Mouse (Mus musculus) kidney, adult 2 months (tissue): ENCODE measurements around the gene Epyc. TPM values are rescaled to one million over a fixed set of nuclear protein-coding genes. Genes with fewer than 3 reads are reported as not detected.

Experiments
- DNase-seq: peaks from one replicate; pipeline ENCODE4 v3.0.0; 2021
- H3K27ac ChIP-seq: fragments of 200-500 bp; 2 replicates; pipeline ENCODE4 v1.5.1; 2012; ENCODE audit warnings: low read depth, low read length, control low read depth, inconsistent platforms; ENCODE audit not compliant: insufficient read depth
- H3K27me3 ChIP-seq: fragments of 200-500 bp; replicated peaks from 2 replicates; pipeline ENCODE4 v1.6.1; 2012; ENCODE audit warnings: mild to moderate bottlenecking, moderate library complexity, low read length, inconsistent platforms; ENCODE audit not compliant: control insufficient read depth, insufficient read depth
- H3K36me3 ChIP-seq: fragments of 200-500 bp; 2 replicates; pipeline ENCODE4 v1.6.1; 2012; ENCODE audit warnings: mild to moderate bottlenecking, moderate library complexity, low read length, inconsistent platforms; ENCODE audit not compliant: control insufficient read depth, insufficient read depth
- H3K4me1 ChIP-seq: fragments of 200-500 bp; 2 replicates; pipeline ENCODE4 v1.6.1; 2011; ENCODE audit warnings: low read length; ENCODE audit not compliant: control insufficient read depth, insufficient read depth
- H3K4me3 ChIP-seq: fragments of 200-500 bp; 2 replicates; pipeline ENCODE4 v1.5.1; 2011; ENCODE audit warnings: mild to moderate bottlenecking, low read depth, low read length, control low read depth; ENCODE audit not compliant: insufficient read depth
- CTCF ChIP-seq: fragments of 200-500 bp; conservative IDR thresholded peaks from 2 replicates; pipeline ENCODE4 v1.5.1; 2011; ENCODE audit warnings: low read depth, mild to moderate bottlenecking, control low read depth, low read length, moderate library complexity, mixed read lengths; ENCODE audit not compliant: insufficient read depth, insufficient read length
- POLR2A ChIP-seq: fragments of 200-500 bp; IDR thresholded peaks from one replicate; pipeline ENCODE4 v1.6.1; 2011; ENCODE audit warnings: low read depth, low read length, control low read depth
- WGBS: fragments of 180-500 bp; shearing (Covaris S2); methylation state at CpG from one replicate; pipeline ENCODE4 v1.1.7; 2018; 5-methylcytosine and 5-hydroxymethylcytosine counted together
- polyA plus RNA-seq: library from polyadenylated mRNA; depleted of rRNA; stranded (reverse); fragments of >200 nt; gene quantifications from 2 replicates; pipeline ENCODE4 v1.2.3, GENCODE M21; 2012; rRNA removed

The Epyc gene
- 0.22 and 0.43 TPM in 2 replicates for polyA plus RNA-seq

DNA sequence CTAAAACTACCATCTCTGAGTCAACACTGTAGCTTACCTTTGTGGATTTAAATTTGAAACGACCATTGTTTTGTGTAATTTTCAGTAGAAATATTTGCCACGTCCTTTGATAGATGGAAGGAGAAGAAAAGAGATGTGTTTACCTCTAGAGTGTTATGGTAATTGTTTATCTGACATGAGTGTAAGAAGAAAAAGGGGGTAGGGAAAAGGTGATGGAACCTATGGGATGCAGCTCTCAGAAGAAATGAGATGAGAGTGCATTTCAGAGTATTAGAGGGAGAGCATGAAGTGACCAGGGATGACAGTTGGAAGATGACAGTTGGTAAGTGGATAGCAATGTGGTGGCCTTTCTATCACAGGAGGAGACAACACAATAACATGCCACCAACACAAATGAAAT is at the start of gene Epyc:
Epyc (plus strand) TSS at position 301 of the 400 bp plus-strand sequence.
- DNase-seq: no peak
- WGBS: 84% methylated on average over 2 of the region's 2 CpGs
- Histone ChIP-seq H3K4me3 (no peak within 1 kb of the TSS), H3K27ac (no peak within 1 kb of the TSS), H3K4me1 (no peaks in the 10 kb centered on the region), H3K36me3 (no peaks in the 10 kb centered on the region), H3K27me3 (no peaks in the 10 kb centered on the region)
- TF ChIP-seq CTCF: no peak
- no peak for TF ChIP-seq POLR2A

DNA sequence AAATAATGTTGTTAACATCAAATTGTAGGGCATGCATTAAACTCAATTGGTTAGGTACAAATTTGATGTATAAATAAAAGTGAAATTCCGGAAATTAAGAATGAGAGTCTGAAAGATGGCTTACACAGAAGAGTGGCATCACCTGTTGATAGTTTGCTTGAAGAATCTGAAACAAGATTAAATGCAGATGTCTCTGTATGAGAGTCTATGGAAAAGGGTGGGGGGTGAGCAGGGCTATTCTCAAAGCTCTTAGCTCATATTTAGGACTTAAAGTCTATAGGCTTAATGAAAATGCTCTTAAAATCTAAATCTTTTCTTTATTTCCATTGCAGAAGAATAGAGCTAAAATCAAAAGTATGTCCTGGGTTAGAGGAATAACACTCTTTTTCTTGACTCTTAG is 48.2 kb upstream of the Epyc start:
- WGBS: 86% methylated on average over 1 of the region's 1 CpGs
- Histone ChIP-seq H3K36me3 (no peaks in the 10 kb centered on the region), H3K4me3 (no peak overlapping the region), H3K27ac (no peak overlapping the region), H3K4me1 (no peaks in the 10 kb centered on the region), H3K27me3 (no peaks in the 10 kb centered on the region)
- DNase-seq: no peak
- TF ChIP-seq POLR2A (no peak), CTCF (no peak)

DNA sequence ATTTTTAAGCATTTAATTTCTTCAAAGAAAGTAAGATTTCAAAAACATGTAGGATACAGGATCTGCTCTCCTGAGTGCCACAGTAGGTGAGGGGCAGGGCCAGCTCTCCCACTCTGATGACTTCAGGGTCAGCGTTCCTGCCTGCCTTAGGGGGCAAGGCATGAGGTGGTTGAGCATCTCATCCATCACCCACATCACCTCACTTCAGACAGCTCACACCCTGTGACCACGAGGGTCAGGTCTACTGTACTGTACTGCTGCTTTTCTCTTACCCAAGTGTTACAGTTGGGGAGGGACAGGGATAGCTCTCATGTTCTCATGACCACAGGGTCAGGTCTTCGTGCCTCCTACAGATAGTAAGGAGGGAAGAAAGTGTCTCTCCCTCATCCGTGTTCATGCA is 42.1 kb upstream of the Epyc start:
- H3K27ac ChIP-seq: no peak overlapping the region
- TF ChIP-seq CTCF: no peak
- no peaks in the 10 kb centered on the region for H3K36me3 ChIP-seq
- no peaks in the 10 kb centered on the region for H3K4me1 ChIP-seq
- H3K4me3 ChIP-seq: no peak overlapping the region
- WGBS: 30% methylated on average over 4 of the region's 4 CpGs
- no peaks in the 10 kb centered on the region for H3K27me3 ChIP-seq
- DNase-seq: no peak

DNA sequence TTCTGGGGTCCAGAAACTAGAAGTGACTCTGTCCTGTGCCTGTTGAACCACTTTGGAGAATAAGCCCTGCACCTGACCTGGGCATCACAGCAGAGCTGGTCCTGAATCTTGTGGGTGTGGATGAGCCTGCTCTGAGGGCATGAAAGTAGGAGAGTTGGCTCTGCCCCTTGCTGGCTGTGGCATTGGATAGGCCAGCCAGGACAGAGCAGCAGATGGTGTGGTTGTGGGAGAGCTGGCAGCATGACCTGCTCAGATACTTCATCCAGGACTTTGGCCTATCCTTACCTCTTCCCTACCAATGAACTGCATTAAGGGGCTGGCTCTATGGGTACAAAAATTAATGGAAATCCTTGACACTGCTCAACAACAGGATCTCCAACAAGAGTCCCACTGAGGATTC is 40.6 kb upstream of the Epyc start:
- H3K27ac ChIP-seq: no peak overlapping the region
- H3K4me3 ChIP-seq: no peak overlapping the region
- H3K4me1 ChIP-seq: no peaks in the 10 kb centered on the region
- DNase-seq: no peak
- no peak for TF ChIP-seq CTCF
- TF ChIP-seq POLR2A: no peak
- no peaks in the 10 kb centered on the region for H3K36me3 ChIP-seq
- no peaks in the 10 kb centered on the region for H3K27me3 ChIP-seq

DNA sequence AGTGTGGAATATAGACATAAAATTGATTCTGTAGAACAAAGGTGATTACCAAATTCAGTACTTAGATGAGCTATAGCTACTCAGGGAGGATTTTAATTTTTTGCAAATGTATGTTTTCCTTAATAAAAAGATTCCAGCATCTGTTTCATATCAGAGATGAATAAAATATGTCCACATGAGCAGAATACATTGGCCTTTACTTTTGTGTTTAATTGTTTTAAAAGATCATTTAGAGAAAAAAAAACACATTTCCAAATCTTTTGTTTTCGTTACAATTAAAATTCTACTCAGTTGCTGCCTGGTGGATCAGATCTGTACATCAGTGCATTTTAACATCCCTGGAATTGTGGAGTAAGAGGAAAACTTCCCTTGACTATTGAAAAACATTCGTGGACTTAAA is 37.3 kb upstream of the Epyc start, which contains the start of gene Kera:
Kera (plus strand) TSS at position 301 of the 400 bp plus-strand sequence.
- H3K36me3 ChIP-seq: no peaks in the 10 kb centered on the region
- 76% methylated on average over 2 of the region's 2 CpGs for WGBS

DNA sequence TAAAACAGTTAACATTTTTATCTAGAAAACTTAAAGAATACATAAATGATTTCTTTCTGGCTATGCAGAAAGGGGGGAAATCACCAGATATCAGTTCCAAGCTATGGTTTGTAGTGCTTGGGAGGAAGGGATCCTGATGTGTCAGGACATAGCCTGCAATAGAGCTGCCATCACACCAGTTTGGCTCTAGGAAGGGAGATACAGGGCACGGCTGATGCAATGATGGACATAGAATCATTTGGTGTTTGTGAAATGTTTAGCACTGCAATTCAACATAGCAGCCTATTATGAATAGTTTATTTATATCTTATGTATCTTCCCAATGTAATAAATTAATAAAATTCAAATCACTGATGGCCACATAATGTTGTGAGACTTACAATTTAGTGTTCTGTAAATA is 21.5 kb upstream of the Epyc start:
- no peaks in the 10 kb centered on the region for H3K27me3 ChIP-seq
- WGBS: 87% methylated on average over 1 of the region's 1 CpGs
- no peaks in the 10 kb centered on the region for H3K4me1 ChIP-seq
- DNase-seq: no peak
- no peaks in the 10 kb centered on the region for H3K36me3 ChIP-seq
- TF ChIP-seq POLR2A: no peak
- H3K4me3 ChIP-seq: no peak overlapping the region
- H3K27ac ChIP-seq: no peak overlapping the region

More for the DNA sequence above, 37.3 kb upstream of the Epyc start, which contains the start of gene Kera:
- TF ChIP-seq POLR2A (no peak), CTCF (no peak)
- Histone ChIP-seq H3K27ac (no peak within 1 kb of the TSS), H3K27me3 (no peaks in the 10 kb centered on the region), H3K4me1 (no peaks in the 10 kb centered on the region), H3K4me3 (no peak within 1 kb of the TSS)
- no peak for DNase-seq

- H3K27ac ChIP-seq: no peak overlapping the region
- TF ChIP-seq CTCF (no peak), POLR2A (no peak)
- no peaks in the 10 kb centered on the region for H3K27me3 ChIP-seq
- DNase-seq: no peak
- WGBS: 65% methylated on average over 2 of the region's 2 CpGs
- no peaks in the 10 kb centered on the region for H3K4me1 ChIP-seq
- no peaks in the 10 kb centered on the region for H3K36me3 ChIP-seq
- H3K4me3 ChIP-seq: no peak overlapping the region
These were observed 19.5 kb upstream of the Epyc start for GRCm38 (mm10) chr10:97624381-97624780.

- DNase-seq: no peak
These were observed 18.8 kb upstream of the Epyc start for GRCm38 (mm10) chr10:97625116-97625515.

More at GRCm38 (mm10) chr10:97625116-97625515, 18.8 kb upstream of the Epyc start:
- no peak overlapping the region for H3K27ac ChIP-seq
- no peak for TF ChIP-seq CTCF
- TF ChIP-seq POLR2A: no peak
- H3K36me3 ChIP-seq: no peaks in the 10 kb centered on the region
- H3K4me3 ChIP-seq: no peak overlapping the region
- WGBS: 60% methylated on average over 4 of the region's 4 CpGs
- no peaks in the 10 kb centered on the region for H3K4me1 ChIP-seq
- H3K27me3 ChIP-seq: no peaks in the 10 kb centered on the region
